Mouse (Mus musculus) inflammation-experienced regulatory T-cells, adult 16 weeks (primary cell): ENCODE results near the gene H2-Q1. TPM values are rescaled to one million over a fixed set of nuclear protein-coding genes. Genes with fewer than 3 reads are reported as not detected.

Experiments
- polyA plus RNA-seq: library from polyadenylated mRNA; unstranded; fragments of 100-300 nt; shearing (Covaris generic); gene quantifications from one replicate; pipeline ENCODE4 v1.2.1, GENCODE M21; 2017

H2-Q1 gene
- polyA plus RNA-seq = 0.34 TPM

DNA sequence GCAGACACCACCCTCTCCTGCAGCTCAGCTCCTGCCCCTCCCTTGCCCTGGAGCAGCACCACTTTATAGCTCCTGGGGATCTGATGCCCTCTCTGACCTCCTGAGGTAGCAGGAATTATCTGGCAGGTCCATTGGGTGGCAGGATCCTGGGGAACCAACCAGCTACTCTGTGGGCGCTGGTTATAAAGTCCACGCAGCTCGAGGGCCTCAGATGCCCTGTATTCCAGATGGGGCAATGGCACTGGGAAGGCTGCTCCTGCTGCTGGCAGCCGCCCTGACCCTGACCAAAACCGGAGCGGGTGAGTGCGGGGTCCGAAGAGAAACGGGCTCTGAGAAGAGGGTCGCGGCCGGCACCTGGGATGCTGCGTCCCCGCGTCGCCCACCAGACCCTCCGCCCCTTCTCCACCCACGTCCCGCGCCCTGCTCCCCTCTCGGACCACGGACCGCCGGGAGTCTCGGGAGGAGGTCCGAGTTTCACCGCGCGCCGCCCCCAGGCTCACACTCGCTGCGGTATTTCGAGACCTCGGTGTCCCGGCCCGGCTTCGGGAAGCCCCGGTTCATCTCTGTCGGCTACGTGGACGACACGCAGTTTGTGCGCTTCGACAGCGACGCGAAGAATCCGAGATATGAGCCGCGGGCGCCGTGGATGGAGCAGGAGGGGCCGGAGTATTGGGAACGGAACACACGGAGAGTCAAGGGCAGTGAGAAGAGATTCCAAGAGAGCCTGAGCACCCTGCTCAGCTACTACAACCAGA is at the start of gene H2-Q1:
H2-Q1 (plus strand) TSS at position 79 of the 755 bp plus-strand sequence.

DNA sequence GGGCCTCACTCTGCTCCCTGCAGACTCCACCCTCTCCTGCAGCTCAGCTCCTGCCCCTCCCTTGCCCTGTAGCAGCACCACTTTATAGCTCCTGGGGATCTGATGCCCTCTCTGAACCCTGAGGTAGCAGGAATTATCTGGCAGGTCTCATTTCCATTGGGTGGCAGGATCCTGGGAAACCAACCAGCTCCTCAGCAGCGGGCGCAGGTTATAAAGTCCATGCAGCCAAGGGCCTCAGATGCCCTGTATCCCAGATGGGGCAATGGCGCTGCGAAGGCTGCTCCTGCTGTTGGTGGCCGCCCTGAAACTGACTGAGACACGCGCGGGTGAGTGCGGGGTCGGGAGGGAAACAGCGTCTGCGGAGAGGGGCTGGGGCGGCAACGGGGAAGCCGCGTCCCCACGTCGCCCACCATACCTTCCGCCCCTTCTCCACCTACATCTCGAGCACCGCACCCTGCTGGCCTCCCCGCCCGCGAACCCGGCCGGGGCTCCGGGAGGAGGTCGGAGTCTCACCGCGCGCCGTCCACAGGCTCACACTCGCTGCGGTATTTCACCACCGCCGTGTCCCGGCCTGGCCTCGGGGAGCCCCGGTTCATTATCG is 22.0 kb downstream of the H2-Q1 start, which contains the start of gene H2-Q2:
H2-Q2 (plus strand) TSS at position 172 of the 601 bp plus-strand sequence.

Other genes with a start within 250 kb of the H2-Q1 start
- not detected for gene Ly6g6e, start 243.5 kb upstream of the H2-Q1 start, polyA plus RNA-seq
- not detected for gene Ly6g6d, start 242.3 kb upstream of the H2-Q1 start, polyA plus RNA-seq
- not detected for gene Ly6g6f, start 234.8 kb upstream of the H2-Q1 start, polyA plus RNA-seq
- gene Abhd16a, start 231.1 kb upstream of the H2-Q1 start, polyA plus RNA-seq = 86.4 TPM
- gene Ly6g5c, start 212.1 kb upstream of the H2-Q1 start, polyA plus RNA-seq = not detected
- gene Ly6g5b, start 205.0 kb upstream of the H2-Q1 start, polyA plus RNA-seq = 2.4 TPM
- 62.3 TPM for gene Gpank1, start 198.9 kb upstream of the H2-Q1 start, polyA plus RNA-seq
- gene Csnk2b, start 198.4 kb upstream of the H2-Q1 start, polyA plus RNA-seq = 279 TPM
- gene D17H6S53E, start 194.0 kb upstream of the H2-Q1 start, polyA plus RNA-seq = 5.5 TPM
- gene Apom, start 188.4 kb upstream of the H2-Q1 start, polyA plus RNA-seq = not detected
- 48.9 TPM for gene Bag6, start 185.2 kb upstream of the H2-Q1 start, polyA plus RNA-seq
- gene Prrc2a, start 155.5 kb upstream of the H2-Q1 start, polyA plus RNA-seq = 17.8 TPM
- gene Aif1, start 144.3 kb upstream of the H2-Q1 start, polyA plus RNA-seq = 7.4 TPM
- gene Lst1, start 132.0 kb upstream of the H2-Q1 start, polyA plus RNA-seq = 9.5 TPM
- 1,703 TPM for gene Ltb, start 126.0 kb upstream of the H2-Q1 start, polyA plus RNA-seq
- gene Tnf, start 118.4 kb upstream of the H2-Q1 start, polyA plus RNA-seq = 46.9 TPM
- 140 TPM for gene Lta, start 115.1 kb upstream of the H2-Q1 start, polyA plus RNA-seq
- 1.6 TPM for gene Gm16181, start 99.6 kb upstream of the H2-Q1 start, polyA plus RNA-seq
- gene Atp6v1g2, start 86.7 kb upstream of the H2-Q1 start, polyA plus RNA-seq = 8.7 TPM
- gene Nfkbil1, start 84.6 kb upstream of the H2-Q1 start, polyA plus RNA-seq = 23.1 TPM
- 257 TPM for gene Ddx39b, start 78.7 kb upstream of the H2-Q1 start, polyA plus RNA-seq
- 7,111 TPM for gene H2-D1, start 57.7 kb upstream of the H2-Q1 start, polyA plus RNA-seq
- 20.6 TPM for gene H2-Q2, start 21.8 kb downstream of the H2-Q1 start, polyA plus RNA-seq
- 36.3 TPM for gene H2-Q4, start 59.2 kb downstream of the H2-Q1 start, polyA plus RNA-seq
- 1,066 TPM for gene H2-Q6, start 104.4 kb downstream of the H2-Q1 start, polyA plus RNA-seq
- gene H2-Q7, start 118.8 kb downstream of the H2-Q1 start, polyA plus RNA-seq = 2,802 TPM
- 30.8 TPM for gene H2-Q10, start 149.7 kb downstream of the H2-Q1 start, polyA plus RNA-seq
- gene Pou5f1, start 185.6 kb downstream of the H2-Q1 start, polyA plus RNA-seq = 0.22 TPM
- 22.1 TPM for gene Tcf19, start 196.4 kb downstream of the H2-Q1 start, polyA plus RNA-seq
- gene Cchcr1, start 196.7 kb downstream of the H2-Q1 start, polyA plus RNA-seq = 13.2 TPM
- not detected for gene Psors1c2, start 212.8 kb downstream of the H2-Q1 start, polyA plus RNA-seq
- not detected for gene Cdsn, start 231.7 kb downstream of the H2-Q1 start, polyA plus RNA-seq
- not detected for gene 2300002M23Rik, start 247.0 kb downstream of the H2-Q1 start, polyA plus RNA-seq